Mouse (Mus musculus) lung, postnatal 14 days (tissue): ENCODE data around the gene Lrch2.
A peak's percentile ranks its signal among the peaks of the same experiment; 100 is the strongest.
"Not testable (repeated sequence)": the region's sequence is repeated elsewhere in the genome, so short reads cannot be mapped to it uniquely, and the experiment has no call there.

Source experiments
- DNase-seq: peaks from one replicate; pipeline ENCODE4 v3.0.0; 2021

Gene Lrch2

DNA sequence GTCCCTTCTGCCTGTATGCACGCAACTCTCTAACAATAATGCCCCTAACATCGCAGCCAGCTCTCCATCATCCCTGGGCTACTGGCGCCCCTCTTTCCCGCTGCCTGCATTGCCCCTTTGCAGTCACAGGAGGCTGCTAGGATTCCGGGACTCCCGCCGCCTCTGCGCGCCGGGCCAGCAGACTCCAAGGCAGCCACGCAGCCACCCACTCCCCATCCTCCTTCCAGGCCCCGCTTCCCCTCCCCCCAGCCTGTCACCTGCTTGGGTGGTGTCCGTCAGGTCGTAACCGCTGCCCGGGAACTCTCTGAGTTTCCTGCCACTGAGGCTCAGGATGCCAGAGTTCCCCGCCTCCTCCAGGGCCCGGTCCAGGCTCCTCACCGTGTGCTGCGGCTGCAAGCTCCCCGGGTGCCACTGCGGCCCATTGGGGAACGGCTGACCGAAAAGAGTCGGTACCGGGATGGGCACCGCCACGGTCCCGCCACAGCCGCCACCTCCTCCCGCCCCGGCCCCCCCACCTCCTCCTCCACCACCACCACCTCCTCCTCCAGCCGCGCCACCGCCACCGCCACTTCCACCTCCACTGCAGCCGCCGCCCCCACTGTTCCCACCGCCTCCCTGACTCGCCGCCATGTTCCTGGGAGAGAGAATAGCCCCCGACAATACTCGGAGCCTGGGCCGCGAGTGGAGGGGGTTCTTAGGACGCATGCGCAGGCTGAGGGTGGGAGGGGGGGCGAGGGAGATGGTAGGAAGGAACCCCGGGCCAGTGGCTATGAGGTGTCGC is at the start of gene Lrch2:
Gene Lrch2 (minus strand): TSS at position 661 of the 781 bp plus-strand sequence.
- peak; percentile 20 for DNase-seq

DNA sequence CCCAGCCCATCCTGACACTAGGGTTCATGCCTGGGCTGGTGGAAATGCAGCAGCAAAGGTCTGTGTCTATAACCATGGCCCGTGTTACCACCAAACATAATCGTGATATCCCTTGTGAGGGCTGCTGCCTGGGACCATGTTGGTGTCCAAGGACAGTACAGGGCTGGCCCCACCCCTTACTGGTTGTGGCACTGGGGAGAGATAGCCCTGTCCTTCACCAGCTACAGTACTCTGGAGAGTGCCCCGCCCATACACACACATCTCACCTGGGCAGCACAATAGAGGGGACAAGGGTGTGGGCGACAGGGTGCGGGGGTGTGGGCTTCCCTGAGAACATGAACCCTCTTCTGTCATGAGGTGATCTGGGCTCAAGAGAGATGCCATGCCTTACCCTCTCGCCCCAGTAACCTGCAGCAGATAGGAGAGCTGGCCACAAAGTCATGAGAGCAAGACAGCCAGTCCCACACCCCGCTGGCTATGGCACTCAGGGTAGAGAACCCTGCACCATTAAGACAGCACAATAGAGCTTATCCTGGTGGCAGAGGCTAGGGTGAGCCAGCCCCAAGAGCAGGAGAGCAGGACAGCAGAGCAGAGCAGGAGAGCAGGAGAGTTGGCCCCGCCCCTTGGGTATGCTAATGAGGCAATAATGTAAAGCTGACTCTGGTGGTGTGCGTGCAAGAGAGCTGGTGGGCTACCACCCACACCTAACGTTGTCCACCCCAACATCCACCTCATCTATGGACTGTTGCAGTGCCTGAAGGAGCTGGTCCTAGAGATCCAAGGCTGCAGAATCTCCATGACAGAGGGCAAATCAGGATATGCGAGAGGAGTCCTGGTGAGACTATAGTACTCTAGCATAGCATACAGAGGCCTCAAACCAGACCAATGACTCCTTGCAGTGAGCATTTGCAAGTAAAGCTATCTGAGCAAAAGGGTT is 12.7 kb downstream of the Lrch2 start:
- no peak for DNase-seq

DNA sequence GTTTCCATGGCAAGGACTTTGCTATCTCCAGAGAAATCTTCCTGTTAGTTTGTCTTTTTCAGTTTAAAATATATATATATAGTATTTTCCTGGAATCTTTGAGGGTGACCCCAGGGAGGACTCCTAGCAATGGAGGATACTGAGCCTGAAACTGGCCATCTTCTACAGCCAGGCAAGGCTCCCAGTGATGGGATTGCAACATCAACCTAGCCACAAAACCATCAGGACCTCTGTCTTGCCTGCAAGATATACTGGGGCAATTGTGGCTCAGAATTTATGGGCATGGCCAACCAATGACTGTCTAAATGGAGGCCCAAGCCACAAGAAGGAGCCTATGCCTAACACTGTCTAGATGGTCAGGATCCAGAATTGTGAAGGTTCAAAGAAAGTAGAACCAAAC is 15.5 kb downstream of the Lrch2 start:
- no peak for DNase-seq

DNA sequence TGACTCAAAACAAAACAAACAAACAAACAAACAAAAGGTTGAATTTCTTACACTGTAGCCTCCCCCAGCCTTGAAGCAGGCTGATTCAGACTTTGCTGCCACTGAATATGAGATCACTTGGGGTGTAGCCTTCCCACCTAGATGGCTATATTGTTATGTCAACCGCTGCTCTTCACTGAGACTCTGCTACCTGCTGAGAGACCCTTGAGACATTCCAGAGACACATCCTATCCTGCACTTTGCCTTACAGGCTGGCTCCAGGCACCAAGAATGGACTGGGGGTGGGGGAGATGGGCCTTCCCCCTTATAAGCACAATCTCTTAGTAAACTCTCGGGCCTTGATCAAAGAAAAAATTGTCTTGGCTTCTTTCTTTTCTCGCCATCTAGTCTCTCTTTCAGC is 16.8 kb downstream of the Lrch2 start:
- not testable (repeated sequence) for DNase-seq

DNA sequence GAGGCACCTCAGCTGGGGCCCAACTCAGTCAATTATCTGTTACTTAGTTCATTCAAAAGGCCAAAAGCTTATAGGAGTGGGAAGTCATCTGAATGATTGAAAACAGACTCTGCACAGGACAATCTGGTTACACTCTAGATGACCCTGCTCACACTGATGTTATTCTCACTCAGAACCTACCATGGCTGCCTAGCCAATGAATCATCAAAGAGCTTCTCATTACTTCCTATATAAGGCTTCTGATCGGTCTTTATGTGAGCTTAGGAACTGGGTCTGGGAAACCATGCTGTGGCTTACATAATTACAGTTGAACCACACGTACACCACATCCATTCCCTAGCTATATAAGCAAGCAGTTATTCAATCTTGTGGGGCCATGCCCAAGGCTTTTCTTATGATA is 18.3 kb downstream of the Lrch2 start:
- DNase-seq = no peak

DNA sequence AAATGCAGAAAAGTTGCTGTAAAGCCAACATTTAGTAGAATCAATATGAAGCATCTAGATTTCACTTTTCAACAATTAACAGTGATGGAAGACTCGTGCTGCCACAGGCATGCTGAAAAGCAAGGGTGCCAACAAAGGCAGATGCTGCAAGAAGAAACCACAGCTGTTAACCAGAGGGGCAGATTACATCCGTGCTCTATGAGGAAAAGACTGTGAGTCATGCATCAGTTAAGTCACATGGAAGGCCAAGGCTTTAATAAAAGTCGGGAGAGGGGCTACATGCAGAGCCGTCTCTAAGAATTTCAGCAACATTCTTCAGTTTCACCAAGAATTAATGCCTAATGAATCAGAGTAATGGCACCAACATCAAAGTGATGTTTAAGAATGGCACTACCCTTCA is 22.2 kb downstream of the Lrch2 start:
- DNase-seq = no peak

DNA sequence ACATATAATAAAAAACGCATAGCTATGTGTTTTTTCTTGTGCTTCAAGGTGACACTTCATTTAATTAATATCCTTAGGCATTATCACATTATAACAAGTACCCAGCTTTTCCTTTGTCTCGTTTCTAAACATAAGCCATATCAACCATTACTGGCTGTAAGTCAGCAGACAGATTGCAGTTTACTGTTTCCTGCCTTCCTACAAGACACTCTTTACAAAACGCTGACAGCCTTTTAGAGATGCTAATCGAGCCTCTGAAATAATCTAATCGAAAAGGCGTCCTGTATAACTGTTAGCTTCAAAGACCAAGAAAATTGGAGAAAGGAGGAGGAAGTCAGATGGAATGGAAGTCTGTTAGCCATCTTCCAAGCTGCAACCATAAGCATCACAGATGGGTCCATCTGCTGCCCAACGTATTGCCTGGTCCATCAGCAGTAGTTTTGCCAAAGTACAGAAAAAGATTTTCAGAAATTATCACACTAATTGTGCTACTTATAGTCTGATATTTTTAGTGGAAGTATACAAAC is 26.2 kb downstream of the Lrch2 start:
- no peak for DNase-seq

DNA sequence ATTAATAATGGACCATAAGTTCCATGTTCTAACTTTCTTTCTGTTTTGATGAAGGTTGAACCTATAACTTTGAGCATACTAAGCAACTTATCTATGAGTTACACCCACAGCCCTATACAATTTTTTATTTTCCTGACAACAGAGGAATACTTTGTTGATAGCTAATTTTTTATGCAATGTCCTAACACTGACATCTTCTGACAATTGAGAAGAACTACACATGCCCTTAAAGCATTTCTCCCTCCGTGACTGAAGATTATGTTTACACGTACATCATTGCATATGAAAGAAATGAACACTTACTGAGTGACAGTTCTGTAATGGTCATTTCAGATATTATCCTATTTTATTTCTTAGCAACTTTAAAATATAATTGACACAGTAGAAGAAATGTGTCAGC is 64.3 kb downstream of the Lrch2 start:
- no peak for DNase-seq

DNA sequence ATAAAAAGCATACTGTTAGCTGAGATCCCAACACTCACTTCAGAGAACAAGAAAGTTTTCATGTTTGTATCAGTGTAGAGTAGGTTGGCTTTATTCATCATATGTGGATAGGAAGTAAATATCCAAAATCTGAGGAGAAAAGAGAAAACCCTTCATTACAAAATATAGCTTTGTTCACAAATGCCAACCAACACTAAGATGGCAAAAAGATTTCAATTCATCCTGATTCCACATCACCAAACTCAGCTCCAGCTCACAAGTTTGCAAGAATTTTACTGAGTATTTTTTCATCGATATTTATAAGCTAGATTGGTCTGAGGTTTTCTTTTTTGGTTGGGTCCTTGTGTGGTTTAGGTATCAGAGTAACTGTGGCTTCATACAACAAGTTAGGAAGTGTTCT is 100.3 kb downstream of the Lrch2 start, which contains the start of gene Vmn1r239-ps:
Gene Vmn1r239-ps (minus strand): TSS at position 101 of the 400 bp plus-strand sequence.
- DNase-seq = not testable (repeated sequence)

DNA sequence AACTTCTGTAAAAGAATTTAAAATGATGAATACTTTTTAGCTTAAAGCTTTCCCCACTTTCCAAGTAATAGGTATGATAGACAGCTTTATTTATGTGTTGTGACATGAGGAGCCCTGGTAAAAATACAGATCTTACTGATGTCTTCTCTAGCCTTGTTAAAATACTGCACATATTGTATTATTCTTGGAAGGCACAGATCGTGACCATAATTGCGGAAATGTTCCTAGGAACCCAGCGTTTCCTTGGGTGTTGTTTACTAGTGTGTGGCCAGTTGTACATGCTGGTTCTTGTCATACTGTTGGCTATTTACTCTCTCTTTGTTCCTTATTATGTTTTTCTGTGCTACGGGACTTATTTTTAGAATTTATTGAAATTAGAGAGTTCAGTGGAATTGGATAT is 110.5 kb downstream of the Lrch2 start:
- no peak for DNase-seq

DNA sequence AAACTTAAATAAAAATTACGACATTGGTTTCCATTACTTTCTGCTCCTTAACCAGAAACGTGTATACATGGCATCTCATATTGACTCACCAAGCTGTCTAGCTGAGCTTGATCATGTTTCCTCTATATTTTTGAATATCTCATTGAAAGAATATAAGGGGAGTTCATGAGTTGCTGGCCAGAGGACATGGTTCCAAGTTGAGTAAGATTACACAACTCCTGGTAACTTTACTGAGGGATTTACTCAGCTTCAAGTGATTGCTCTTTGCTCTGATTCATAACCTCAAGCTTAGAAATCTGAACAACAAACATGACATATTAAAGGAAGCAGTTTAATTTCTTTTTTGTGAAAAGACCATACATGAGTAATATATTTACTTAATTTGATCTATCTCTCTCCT is 118.5 kb downstream of the Lrch2 start:
- no peak for DNase-seq

DNA sequence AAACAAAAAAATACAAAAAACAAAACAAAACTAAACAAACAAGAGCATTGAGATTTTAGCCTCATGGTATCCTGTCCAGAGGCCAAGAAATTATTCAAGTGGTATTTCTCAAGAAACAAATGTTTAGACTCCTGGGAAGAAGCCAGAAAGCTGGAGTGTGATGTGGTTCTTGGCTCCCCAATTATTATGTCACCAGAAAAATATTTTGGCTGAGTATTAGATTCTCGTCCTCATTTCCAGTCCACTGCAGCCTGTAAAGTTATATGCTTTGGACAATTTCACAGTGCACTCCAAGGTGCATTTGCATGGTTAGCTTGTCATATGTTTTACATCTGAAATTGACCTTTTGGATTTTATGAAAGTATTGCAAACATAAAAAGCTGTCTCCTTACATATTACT is 124.1 kb downstream of the Lrch2 start:
- DNase-seq = peak; percentile 14

DNA sequence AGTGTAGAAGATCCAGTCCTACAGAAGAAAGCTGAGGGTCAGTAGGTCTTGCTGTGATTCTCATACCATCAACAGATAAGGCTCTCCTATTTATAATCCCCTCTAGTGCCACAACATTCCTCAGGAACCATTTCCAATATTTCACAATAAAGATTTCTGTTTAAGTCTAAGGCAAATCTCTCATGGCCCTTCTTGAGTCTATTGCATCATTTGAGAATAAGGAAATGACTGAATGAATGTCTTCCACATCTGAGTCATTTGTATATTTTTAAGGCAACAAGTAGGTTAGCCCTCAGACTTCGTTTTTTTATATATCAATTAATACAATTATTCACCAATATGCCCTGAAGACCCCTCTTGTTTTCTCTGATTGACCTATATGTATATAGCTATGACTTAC is 124.8 kb downstream of the Lrch2 start, which contains the start of gene Il13ra2:
Gene Il13ra2 (minus strand): TSS at position 64 of the 400 bp plus-strand sequence.
- no peak for DNase-seq
